Mouse (Mus musculus): ENCODE data around the gene Masp2. TPM values are rescaled to one million over a fixed set of nuclear protein-coding genes. Genes with fewer than 3 reads are reported as not detected.

Masp2 gene
- polyA plus RNA-seq, 1 experiment = 1.3 TPM

DNA sequence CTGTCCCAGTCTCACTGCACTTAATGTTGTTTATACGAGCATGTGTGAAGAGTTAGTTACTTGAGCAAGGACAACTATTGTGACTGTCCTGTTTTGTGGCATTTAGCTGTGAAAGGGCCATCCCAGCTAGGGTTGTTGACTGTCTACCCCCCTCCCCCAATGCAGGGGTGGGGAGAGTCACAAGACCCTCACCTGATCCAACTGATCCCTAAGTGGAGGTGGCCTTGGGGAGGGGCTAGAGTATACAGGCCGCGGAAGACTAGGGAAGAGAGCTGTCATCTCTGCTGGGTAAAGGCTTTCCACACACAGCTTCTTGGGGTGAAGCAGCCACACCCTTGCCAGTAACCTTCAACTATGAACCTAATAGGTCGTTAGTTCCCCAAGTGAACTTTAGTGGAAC lies 2.0 kb upstream of the Masp2 start:
- no peak for DNase-seq (ENCODE audit: low read depth)

- no peak for DNase-seq (ENCODE audit: low read depth)
These were observed 483 bp upstream of the Masp2 start for GRCm38 (mm10) chr4:148601871-148602270.

DNA sequence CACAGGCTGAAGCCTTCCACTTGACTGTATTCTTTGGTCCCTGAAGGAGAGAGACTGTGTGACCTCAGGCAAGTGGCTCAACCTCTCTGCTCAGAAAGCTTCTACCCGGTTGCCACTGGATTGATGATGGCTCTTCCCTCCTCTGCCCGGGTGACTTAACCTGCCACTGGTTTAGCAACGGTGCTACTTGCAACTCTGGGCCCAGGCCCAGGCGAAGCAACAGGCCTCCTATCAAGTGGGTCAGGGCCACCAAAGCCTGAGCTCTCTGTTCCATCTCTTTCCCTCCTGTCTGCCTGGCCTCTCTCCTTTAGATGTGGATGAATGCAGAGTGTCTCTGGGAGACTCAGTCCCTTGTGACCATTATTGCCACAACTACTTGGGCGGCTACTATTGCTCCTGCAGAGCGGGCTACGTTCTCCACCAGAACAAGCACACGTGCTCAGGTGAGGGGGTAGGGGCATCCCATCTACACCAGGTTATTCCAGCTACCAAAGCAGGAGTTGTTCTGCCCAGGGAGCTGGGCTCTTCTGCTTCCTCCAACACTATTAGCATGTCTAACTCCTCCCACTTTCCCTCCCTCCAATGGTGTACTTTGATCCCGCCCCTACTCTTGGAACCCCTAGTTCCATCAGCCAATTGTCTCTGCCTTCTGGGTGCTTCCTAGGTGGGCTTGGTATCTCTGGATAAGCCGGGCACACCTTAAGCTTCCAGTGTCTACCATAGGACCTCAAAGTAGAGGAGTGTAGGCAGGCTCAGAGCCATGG lies 1.2 kb downstream of the Masp2 start:
- DNase-seq (ENCODE audit: low read depth) = no peak

GRCm38 (mm10) chr4:148604141-148604540 lies 1.8 kb downstream of the Masp2 start:
- no peak for DNase-seq (ENCODE audit: low read depth)

DNA sequence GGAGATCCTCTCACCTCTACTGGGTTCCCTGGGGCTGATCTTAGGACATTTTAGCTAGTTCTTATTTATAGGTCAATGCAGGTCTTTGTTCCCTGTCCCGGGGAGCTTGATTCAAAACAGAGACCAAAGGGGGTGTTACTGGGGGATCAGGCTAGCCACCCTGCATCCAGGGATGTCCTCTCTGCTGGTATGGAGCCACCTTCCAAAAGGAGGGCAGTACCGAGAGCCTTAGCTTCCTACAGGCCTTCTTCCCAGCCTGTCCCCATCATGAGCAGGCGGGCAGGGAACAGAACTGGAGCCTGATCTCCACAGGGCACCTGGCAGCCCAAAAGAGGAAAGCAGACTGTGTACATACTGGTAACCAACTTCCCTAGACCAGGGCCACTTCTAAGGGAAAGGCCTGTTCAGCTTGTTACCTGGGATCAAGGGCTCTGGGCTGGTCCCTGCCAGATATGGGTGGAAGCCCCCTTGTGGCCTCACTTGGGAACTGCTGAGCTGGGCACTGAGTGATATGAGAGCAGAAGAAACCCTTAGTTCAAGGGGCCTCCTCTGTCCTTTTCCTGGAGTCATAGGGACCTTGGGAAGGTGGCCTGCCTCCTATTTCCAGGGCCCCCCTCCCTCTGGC lies 2.3 kb downstream of the Masp2 start:
- DNase-seq (ENCODE audit: low read depth) = no peak

GRCm38 (mm10) chr4:148607758-148608157 lies 5.4 kb downstream of the Masp2 start:
- no peak for DNase-seq (ENCODE audit: low read depth)

GRCm38 (mm10) chr4:148609805-148610204 lies 7.5 kb downstream of the Masp2 start:
- no peak for DNase-seq (ENCODE audit: low read depth)

- DNase-seq (ENCODE audit: low read depth) = no peak
These were observed 8.4 kb downstream of the Masp2 start for GRCm38 (mm10) chr4:148610631-148611364.

DNA sequence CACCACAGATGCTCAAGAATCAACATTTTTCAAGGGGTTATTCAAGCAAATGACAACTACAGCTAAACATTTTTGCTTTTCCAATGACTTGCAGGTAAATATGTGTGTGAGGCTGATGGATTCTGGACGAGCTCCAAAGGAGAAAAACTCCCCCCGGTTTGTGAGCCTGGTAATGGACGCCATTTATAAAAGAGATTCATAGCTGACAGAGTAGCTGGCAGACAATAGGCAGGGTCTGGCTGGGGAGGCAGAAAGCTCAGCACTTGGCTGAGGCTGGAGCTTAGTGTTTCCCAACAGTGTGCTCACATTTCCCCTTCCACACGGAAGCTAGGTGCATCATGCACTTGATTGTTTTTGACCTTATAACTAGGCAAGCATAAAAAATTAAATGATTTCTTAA lies 10.2 kb downstream of the Masp2 start:
- DNase-seq (ENCODE audit: low read depth) = no peak

DNA sequence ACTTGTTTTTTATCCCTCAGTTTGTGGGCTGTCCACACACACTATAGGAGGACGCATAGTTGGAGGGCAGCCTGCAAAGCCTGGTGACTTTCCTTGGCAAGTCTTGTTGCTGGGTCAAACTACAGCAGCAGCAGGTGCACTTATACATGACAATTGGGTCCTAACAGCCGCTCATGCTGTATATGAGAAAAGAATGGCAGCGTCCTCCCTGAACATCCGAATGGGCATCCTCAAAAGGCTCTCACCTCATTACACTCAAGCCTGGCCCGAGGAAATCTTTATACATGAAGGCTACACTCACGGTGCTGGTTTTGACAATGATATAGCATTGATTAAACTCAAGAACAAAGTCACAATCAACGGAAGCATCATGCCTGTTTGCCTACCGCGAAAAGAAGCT lies 11.4 kb downstream of the Masp2 start:
- DNase-seq (ENCODE audit: low read depth) = no peak

- DNase-seq (ENCODE audit: low read depth) = no peak
These were observed 17.5 kb downstream of the Masp2 start for GRCm38 (mm10) chr4:148619805-148620204.

GRCm38 (mm10) chr4:148620718-148621117 lies 18.4 kb downstream of the Masp2 start:
- DNase-seq (ENCODE audit: low read depth) = no peak

DNA sequence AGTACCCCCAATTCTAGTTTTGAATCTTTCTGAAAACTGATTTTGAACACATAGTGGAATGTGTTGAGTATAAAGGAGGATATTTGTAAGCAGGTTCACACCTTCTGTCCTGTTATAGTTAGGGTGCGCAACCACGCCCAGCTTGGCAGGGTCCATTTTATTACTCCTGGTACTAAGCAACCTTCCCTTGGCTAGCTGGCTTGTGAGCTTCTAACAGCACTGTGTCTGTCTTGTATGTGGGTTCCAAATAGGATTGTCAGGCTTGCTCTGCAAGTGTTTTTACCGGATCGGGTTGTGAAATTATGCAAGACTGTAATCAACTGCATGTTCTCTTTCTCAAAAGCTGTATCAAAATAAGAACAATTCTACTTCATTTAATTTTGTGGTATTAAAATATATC lies 20.1 kb downstream of the Masp2 start:
- no peak for DNase-seq (ENCODE audit: low read depth)

DNA sequence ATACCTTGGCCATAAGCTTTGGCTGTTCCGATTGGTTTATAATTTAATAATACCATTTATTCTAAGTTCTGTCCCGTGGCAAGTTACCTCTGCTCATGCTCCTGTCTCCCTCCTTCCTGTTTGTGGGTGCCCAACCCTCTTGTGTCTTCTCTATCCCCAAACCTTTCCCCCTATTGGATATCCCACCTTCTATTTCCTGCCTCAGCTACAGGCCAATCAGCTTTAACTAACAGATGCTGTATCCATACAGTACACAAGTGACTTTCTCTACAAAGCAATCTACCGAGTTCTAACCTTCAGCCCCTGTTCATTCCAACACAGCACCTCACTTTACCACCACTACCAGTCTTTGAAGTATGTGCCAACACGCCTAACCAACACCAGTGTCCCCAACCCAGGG lies 21.3 kb downstream of the Masp2 start:
- no peak for DNase-seq (ENCODE audit: low read depth)

DNA sequence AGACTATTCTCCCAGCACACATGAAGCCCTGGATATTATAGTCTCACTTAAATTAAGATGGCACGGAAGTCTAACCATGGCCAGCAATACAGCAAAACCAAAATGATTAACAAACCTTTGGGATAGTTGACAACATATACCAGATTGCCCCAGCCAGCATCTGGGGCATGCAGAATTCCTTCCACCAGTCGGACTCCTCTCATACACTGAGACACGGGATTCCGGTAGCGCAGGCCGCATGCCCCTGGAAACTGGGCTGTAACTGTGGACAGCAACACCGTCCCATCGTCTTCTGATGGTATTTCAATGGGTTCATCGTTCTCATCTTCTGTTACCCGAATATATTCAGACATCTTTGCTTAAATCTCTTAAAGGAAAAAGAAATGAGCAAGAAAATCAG lies 22.7 kb downstream of the Masp2 start:
- DNase-seq (ENCODE audit: low read depth) = no peak

DNA sequence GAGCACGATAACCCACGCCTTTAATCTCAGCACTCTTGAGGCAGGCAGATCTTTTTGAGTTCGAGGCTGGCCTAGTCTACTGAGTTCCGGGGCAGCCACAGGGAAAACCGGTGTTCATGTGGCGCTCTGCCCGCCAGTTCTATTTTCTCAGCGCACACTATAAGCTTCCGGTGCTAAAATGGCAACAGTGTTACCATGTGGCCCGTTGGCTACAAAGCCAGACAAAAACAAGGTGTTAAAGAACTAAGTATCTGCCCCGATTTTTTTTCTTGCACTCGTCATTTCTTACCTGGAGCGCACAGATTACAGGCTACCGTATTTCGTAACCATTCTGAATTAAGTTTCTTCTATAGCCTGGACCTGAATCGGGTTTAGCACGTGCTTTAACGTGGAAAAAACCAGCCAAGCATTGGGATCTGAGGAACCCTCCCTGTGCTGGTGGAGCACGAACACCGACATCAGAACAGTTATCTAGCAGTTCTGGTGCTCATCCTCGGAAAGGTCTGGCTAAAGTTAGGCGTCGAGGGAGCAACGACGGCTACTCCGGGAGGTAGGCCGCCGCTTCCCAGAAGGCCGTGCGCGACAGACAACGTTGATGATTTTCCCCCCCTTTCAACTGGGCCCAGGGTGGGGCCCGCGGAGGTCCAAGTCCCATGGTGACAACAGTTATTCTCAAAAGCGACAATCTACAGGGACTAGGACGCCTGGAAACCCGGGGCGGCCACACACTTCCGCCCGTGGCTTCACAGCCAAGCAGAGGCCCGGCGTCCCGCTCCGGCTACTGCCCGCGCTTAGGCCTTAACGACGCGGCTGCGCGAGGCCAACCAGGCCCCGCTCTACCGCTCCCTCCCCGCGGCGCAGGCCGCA lies 23.6 kb downstream of the Masp2 start:
- no peak for DNase-seq (ENCODE audit: low read depth)

GRCm38 (mm10) chr4:148626623-148627185 lies 24.4 kb downstream of the Masp2 start, which contains the start of gene Tardbp:
TSS of gene Tardbp (minus strand) at chr4:148627019.
- DNase-seq (ENCODE audit: low read depth) = no peak

DNA sequence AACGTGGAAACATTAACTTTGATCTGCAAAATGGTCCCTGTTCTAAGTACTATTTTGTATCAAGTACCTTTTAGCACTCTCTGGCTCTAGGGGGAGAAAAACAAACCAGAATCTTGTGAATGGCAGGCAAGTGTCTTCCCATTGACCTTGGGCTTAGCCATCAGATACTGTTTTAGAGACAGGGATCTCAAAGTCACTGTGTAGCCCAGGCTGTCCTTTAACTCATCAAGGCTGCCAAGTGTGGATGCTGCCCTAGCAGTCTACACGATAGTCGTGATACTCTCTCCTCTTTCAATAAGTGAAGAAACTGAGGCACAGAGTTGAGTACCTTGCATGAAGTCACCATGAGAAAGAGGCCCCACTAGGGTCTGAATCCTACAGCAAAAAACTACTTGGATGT lies 24.9 kb downstream of the Masp2 start:
- DNase-seq (ENCODE audit: low read depth) = no peak

DNA sequence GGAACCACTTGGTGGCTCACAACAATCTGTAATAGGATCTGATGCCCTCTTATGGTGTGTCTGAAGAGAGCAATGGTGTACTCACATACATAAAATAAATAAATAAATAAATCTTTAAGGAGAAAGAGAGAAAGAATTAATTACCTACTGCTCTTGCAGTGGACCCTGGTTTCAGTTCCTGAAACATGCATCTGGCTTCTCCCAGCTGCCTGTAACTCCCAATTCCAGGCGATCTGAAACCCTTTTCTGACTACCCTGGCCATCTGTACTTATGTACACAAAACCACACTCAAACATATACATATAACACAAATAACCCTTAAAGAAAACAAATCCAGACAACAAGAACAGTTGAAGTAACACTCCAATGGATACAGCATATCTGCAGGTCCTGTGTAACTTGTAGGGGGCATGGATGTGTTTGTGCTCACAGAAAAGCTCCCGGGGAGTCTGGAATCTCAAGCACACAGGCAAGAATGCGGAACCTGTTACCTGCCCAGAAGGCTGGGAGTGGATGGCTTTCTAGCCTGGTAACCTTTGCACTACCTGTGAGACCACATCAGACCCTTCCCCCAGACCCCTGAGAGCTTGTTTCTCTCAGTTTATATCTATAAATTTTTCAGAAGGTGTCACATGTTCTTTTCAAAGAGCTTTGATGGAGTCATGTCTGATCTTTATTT lies 29.8 kb downstream of the Masp2 start:
- no peak for DNase-seq (ENCODE audit: low read depth)

GRCm38 (mm10) chr4:148633395-148634061 lies 31.2 kb downstream of the Masp2 start:
- DNase-seq (ENCODE audit: low read depth) = no peak
